Mouse (Mus musculus): ENCODE data around the gene Atg5. TPM values are rescaled to one million over a fixed set of nuclear protein-coding genes. Genes with fewer than 3 reads are reported as not detected.
A peak's percentile ranks its signal among the peaks of the same experiment; 100 is the strongest.

Gene Atg5
- total and polyA plus RNA-seq, 2 experiments from 2014 or later: 20.0 to 25.2 TPM

GRCm38 (mm10) chr10:44285935-44286334, 17.8 kb downstream of the Atg5 start:
- 57% methylated on average over 4 of the region's 4 CpGs for WGBS

GRCm38 (mm10) chr10:44290876-44291275, 22.7 kb downstream of the Atg5 start:
- Histone ChIP-seq H3K9ac (replicated peaks; ENCODE audit: low read depth, low read length) (no peak overlapping the region), H3K9me3 (replicated peaks; ENCODE audit: control insufficient read depth, low read length) (no peaks in the 10 kb centered on the region), H3K27me3 (ENCODE audit: control insufficient read depth, insufficient read depth, low read length) (no peaks in the 10 kb centered on the region), H3K4me3 (ENCODE audit: low read depth, low read length) (no peak overlapping the region), H3K27ac (ENCODE audit: low read depth) (no peak overlapping the region), H3K36me3 (replicated peaks; ENCODE audit: control insufficient read depth, insufficient read depth, low read length) (peaks cover 52% of the 10 kb centered on the region), H3K4me1 (ENCODE audit: control insufficient read depth, insufficient read depth) (no peaks in the 10 kb centered on the region), H3K4me2 (ENCODE audit: low read depth, low read length) (no peak overlapping the region)
- 84% methylated on average over 2 of the region's 2 CpGs for WGBS
- TF ChIP-seq CTCF (IDR thresholded peaks at IDR 0.05; ENCODE audit: low read depth) (no peak), EP300 (IDR thresholded peaks at IDR 0.05; ENCODE audit: low read depth) (no peak)
- DNase-seq (ENCODE audit: low spot score): no peak
- no peak for ATAC-seq (ENCODE audit: insufficient read depth, low read depth)

More at GRCm38 (mm10) chr10:44285935-44286334, 17.8 kb downstream of the Atg5 start:
- H3K27ac ChIP-seq (ENCODE audit: low read depth): no peak overlapping the region
- DNase-seq (ENCODE audit: low spot score) (no peak), ATAC-seq (ENCODE audit: insufficient read depth, low read depth) (no peak)
- H3K4me2 ChIP-seq (ENCODE audit: low read depth, low read length): no peak overlapping the region
- no peak overlapping the region for H3K9ac ChIP-seq (replicated peaks; ENCODE audit: low read depth, low read length)
- TF ChIP-seq CTCF (IDR thresholded peaks at IDR 0.05; ENCODE audit: low read depth): no peak
- TF ChIP-seq EP300 (IDR thresholded peaks at IDR 0.05; ENCODE audit: low read depth): no peak
- H3K27me3 ChIP-seq (ENCODE audit: control insufficient read depth, insufficient read depth, low read length): no peaks in the 10 kb centered on the region
- H3K9me3 ChIP-seq (replicated peaks; ENCODE audit: control insufficient read depth, low read length): no peaks in the 10 kb centered on the region
- no peaks in the 10 kb centered on the region for H3K4me1 ChIP-seq (ENCODE audit: control insufficient read depth, insufficient read depth)
- no peak overlapping the region for H3K4me3 ChIP-seq (ENCODE audit: low read depth, low read length)
- H3K36me3 ChIP-seq (replicated peaks; ENCODE audit: control insufficient read depth, insufficient read depth, low read length): peaks cover 38% of the 10 kb centered on the region

GRCm38 (mm10) chr10:44292205-44292604, 24.0 kb downstream of the Atg5 start:
- no peaks in the 10 kb centered on the region for H3K27me3 ChIP-seq (ENCODE audit: control insufficient read depth, insufficient read depth, low read length)
- no peaks in the 10 kb centered on the region for H3K4me1 ChIP-seq (ENCODE audit: control insufficient read depth, insufficient read depth)
- H3K36me3 ChIP-seq (replicated peaks; ENCODE audit: control insufficient read depth, insufficient read depth, low read length): peaks cover 41% of the 10 kb centered on the region
- ATAC-seq (ENCODE audit: insufficient read depth, low read depth) (no peak), DNase-seq (ENCODE audit: low spot score) (peak; percentile 44)
- H3K27ac ChIP-seq (ENCODE audit: low read depth): no peak overlapping the region
- H3K9me3 ChIP-seq (replicated peaks; ENCODE audit: control insufficient read depth, low read length): no peaks in the 10 kb centered on the region
- no peak for TF ChIP-seq EP300 (IDR thresholded peaks at IDR 0.05; ENCODE audit: low read depth)
- peak; percentile 65 for TF ChIP-seq CTCF (IDR thresholded peaks at IDR 0.05; ENCODE audit: low read depth)
- H3K4me3 ChIP-seq (ENCODE audit: low read depth, low read length): no peak overlapping the region
- no peak overlapping the region for H3K9ac ChIP-seq (replicated peaks; ENCODE audit: low read depth, low read length)
- WGBS: 54% methylated on average over 3 of the region's 3 CpGs
- no peak overlapping the region for H3K4me2 ChIP-seq (ENCODE audit: low read depth, low read length)

GRCm38 (mm10) chr10:44299165-44299564, 31.0 kb downstream of the Atg5 start:
- no peaks in the 10 kb centered on the region for H3K4me1 ChIP-seq (ENCODE audit: control insufficient read depth, insufficient read depth)
- H3K4me2 ChIP-seq (ENCODE audit: low read depth, low read length): no peak overlapping the region
- TF ChIP-seq CTCF (IDR thresholded peaks at IDR 0.05; ENCODE audit: low read depth) (no peak), EP300 (IDR thresholded peaks at IDR 0.05; ENCODE audit: low read depth) (no peak)
- no peaks in the 10 kb centered on the region for H3K27me3 ChIP-seq (ENCODE audit: control insufficient read depth, insufficient read depth, low read length)
- no peak overlapping the region for H3K4me3 ChIP-seq (ENCODE audit: low read depth, low read length)
- H3K9me3 ChIP-seq (replicated peaks; ENCODE audit: control insufficient read depth, low read length): no peaks in the 10 kb centered on the region
- H3K9ac ChIP-seq (replicated peaks; ENCODE audit: low read depth, low read length): no peak overlapping the region
- H3K27ac ChIP-seq (ENCODE audit: low read depth): no peak overlapping the region
- peaks cover 19% of the 10 kb centered on the region; the same call in 1 of the 2 replicates for H3K36me3 ChIP-seq (replicated peaks; ENCODE audit: control insufficient read depth, insufficient read depth, low read length)
- WGBS: 76% methylated on average over 9 of the region's 9 CpGs
- ATAC-seq (ENCODE audit: insufficient read depth, low read depth) (no peak), DNase-seq (ENCODE audit: low spot score) (no peak)

- no peak overlapping the region for H3K4me2 ChIP-seq (ENCODE audit: low read depth, low read length)
- ATAC-seq (ENCODE audit: insufficient read depth, low read depth) (no peak), DNase-seq (ENCODE audit: low spot score) (no peak)
- TF ChIP-seq EP300 (IDR thresholded peaks at IDR 0.05; ENCODE audit: low read depth): no peak
- TF ChIP-seq CTCF (IDR thresholded peaks at IDR 0.05; ENCODE audit: low read depth): no peak
- H3K9ac ChIP-seq (replicated peaks; ENCODE audit: low read depth, low read length): no peak overlapping the region
- 78% methylated on average over 4 of the region's 4 CpGs for WGBS
- H3K27ac ChIP-seq (ENCODE audit: low read depth): no peak overlapping the region
- H3K9me3 ChIP-seq (replicated peaks; ENCODE audit: control insufficient read depth, low read length): no peaks in the 10 kb centered on the region
- H3K4me3 ChIP-seq (ENCODE audit: low read depth, low read length): no peak overlapping the region
- no peaks in the 10 kb centered on the region for H3K27me3 ChIP-seq (ENCODE audit: control insufficient read depth, insufficient read depth, low read length)
- H3K4me1 ChIP-seq (ENCODE audit: control insufficient read depth, insufficient read depth): no peaks in the 10 kb centered on the region
- peaks cover 17% of the 10 kb centered on the region; the same call in 1 of the 2 replicates for H3K36me3 ChIP-seq (replicated peaks; ENCODE audit: control insufficient read depth, insufficient read depth, low read length)
Observed at GRCm38 (mm10) chr10:44300078-44300477, 31.9 kb downstream of the Atg5 start.

GRCm38 (mm10) chr10:44303648-44304329, 35.6 kb downstream of the Atg5 start:
- TF ChIP-seq EP300 (IDR thresholded peaks at IDR 0.05; ENCODE audit: low read depth) (no peak), CTCF (IDR thresholded peaks at IDR 0.05; ENCODE audit: low read depth) (no peak)
- no peak for DNase-seq (ENCODE audit: low spot score)
- ATAC-seq (ENCODE audit: insufficient read depth, low read depth): no peak
- H3K27me3 ChIP-seq (ENCODE audit: control insufficient read depth, insufficient read depth, low read length): no peaks in the 10 kb centered on the region
- H3K4me3 ChIP-seq (ENCODE audit: low read depth, low read length): no peak overlapping the region
- no peaks in the 10 kb centered on the region for H3K9me3 ChIP-seq (replicated peaks; ENCODE audit: control insufficient read depth, low read length)
- peaks cover 10% of the 10 kb centered on the region; the same call in 1 of the 2 replicates for H3K36me3 ChIP-seq (replicated peaks; ENCODE audit: control insufficient read depth, insufficient read depth, low read length)
- H3K4me1 ChIP-seq (ENCODE audit: control insufficient read depth, insufficient read depth): 0 out of 2 replicates have a peak, but pooled peaks cover 7% of the 10 kb centered on the region
- H3K27ac ChIP-seq (ENCODE audit: low read depth): no peak overlapping the region
- 88% methylated on average over 15 of the region's 15 CpGs for WGBS
- H3K9ac ChIP-seq (replicated peaks; ENCODE audit: low read depth, low read length): no peak overlapping the region
- no peak overlapping the region for H3K4me2 ChIP-seq (ENCODE audit: low read depth, low read length)

All from heart, postnatal 0 days (tissue).